Comparison of ENCODE assay signal across 17 mouse cellular contexts in genomic region chr1:144314382-144314781, GRCm38 (mm10).
"Had no signal": no experiment of that assay in that cellular context is flagged by ENCODE, and none has a peak within 500 bp of the region (broad histone marks: within the 10 kb centered on the region; RNA-seq: fewer than 3 reads in every experiment).

No protein-coding gene starts in this region.

- H3K27ac ChIP-seq: left cerebral cortex, adult 2 months; liver, embryonic 13.5 days; neural tube, embryonic 13.5 days; stomach, embryonic 15.5 days had no signal

- H3K9me3 ChIP-seq: liver, embryonic 13.5 days; megakaryocyte, embryonic 14.5 days; neural tube, embryonic 13.5 days; stomach, embryonic 15.5 days had no signal

- DNase-seq: kidney, adult 18-20 months; kidney, postnatal 10 days; kidney, postnatal 36 days; layer of hippocampus, postnatal 36 days; liver, embryonic 13.5 days; lung, adult 2 months; lung, postnatal 14 days; lung, postnatal 4 days; midbrain, embryonic 14.5 days; retina, postnatal 1 day; right cerebral cortex, postnatal 25 days; thymus, postnatal 36 days had no signal

- H3K36me3 ChIP-seq: liver, embryonic 13.5 days; neural tube, embryonic 13.5 days; stomach, embryonic 15.5 days had no signal

- H3K9ac ChIP-seq: liver, embryonic 13.5 days; neural tube, embryonic 13.5 days; stomach, embryonic 15.5 days had no signal

- H3K4me1 ChIP-seq: neural tube, embryonic 13.5 days; stomach, embryonic 15.5 days had no signal

- H3K27me3 ChIP-seq: liver, embryonic 13.5 days; megakaryocyte, embryonic 14.5 days; neural tube, embryonic 13.5 days; stomach, embryonic 15.5 days had no signal

- H3K4me3 ChIP-seq: left cerebral cortex, adult 2 months; liver, embryonic 13.5 days; megakaryocyte, embryonic 14.5 days; myocyte; neural tube, embryonic 13.5 days; stomach, embryonic 15.5 days had no signal
